18 mouse cellular contexts compared by ENCODE assay signal in the genomic region with DNA sequence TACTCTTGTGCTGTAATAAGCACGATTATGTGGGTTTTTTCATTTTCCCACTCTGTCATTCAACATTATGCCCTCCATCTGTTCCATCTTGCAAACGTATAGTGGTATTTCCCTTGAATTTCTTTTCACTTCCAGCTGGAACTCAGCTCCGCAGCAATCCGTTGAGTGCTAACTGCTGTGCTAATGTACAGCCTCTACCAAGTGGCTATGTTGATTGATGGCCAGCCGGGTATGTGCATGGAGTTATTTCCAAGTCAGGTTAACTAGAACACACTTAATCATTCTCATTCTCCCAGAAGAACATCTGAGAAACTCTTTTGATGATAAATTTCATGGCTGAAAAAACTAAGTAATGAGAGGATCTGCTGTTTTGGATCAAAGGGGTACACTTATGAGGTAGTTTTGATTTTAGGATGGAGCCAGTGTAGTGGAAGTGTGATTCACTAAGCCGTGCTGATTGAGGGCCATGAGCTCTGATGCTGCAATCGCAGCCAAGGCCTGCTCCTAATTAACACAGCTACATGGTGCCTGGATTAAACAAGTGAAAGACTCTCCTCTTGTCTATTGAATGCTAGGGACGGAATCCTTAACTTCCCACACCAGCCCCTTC.
A peak's percentile ranks its signal among the peaks of the same experiment; 100 is the strongest.
DNase-seq lines count a peak whose midpoint lies in the region; ATAC-seq lines count a peak whose summit lies in the region.
"Had no signal": no experiment of that assay in that cellular context is flagged by ENCODE, and none has a peak within 500 bp of the region (broad histone marks: within the 10 kb centered on the region; RNA-seq: fewer than 3 reads in every experiment).

No protein-coding gene starts in this region.

- peak; percentile 80 for ATAC-seq in midbrain, embryonic 13.5 days
- ATAC-seq in midbrain, embryonic 15.5 days (replicated peaks) = no peak
- peak; percentile 97 for ATAC-seq in forebrain, embryonic 15.5 days (replicated peaks)
- no peak for ATAC-seq in intestine, embryonic 16.5 days

- H3K4me2 ChIP-seq in midbrain, embryonic 13.5 days (replicated peaks) = no peak overlapping the region
- H3K4me2 ChIP-seq in midbrain, embryonic 15.5 days = no peak overlapping the region
- no peak overlapping the region for H3K4me2 ChIP-seq in forebrain, embryonic 15.5 days (replicated peaks)
- no peak overlapping the region for H3K4me2 ChIP-seq in intestine, embryonic 16.5 days (ENCODE audit: low read depth, low read length)
- H3K4me2 ChIP-seq: embryonic facial prominence, embryonic 15.5 days; heart, embryonic 13.5 days; kidney, embryonic 15.5 days; neural tube, embryonic 12.5 days had no signal

- 65% methylated on average over 8 of the region's 8 CpGs for WGBS in midbrain, embryonic 13.5 days
- 56% methylated on average over 8 of the region's 8 CpGs for WGBS in midbrain, embryonic 15.5 days
- 19% methylated on average over 8 of the region's 8 CpGs for WGBS in forebrain, embryonic 15.5 days
- 75% methylated on average over 8 of the region's 8 CpGs for WGBS in intestine, embryonic 16.5 days

- H3K9ac ChIP-seq in midbrain, embryonic 13.5 days (replicated peaks) = no peak overlapping the region
- no peak overlapping the region for H3K9ac ChIP-seq in midbrain, embryonic 15.5 days
- no peak overlapping the region for H3K9ac ChIP-seq in forebrain, embryonic 15.5 days (replicated peaks)
- no peak overlapping the region for H3K9ac ChIP-seq in intestine, embryonic 16.5 days (ENCODE audit: low read depth, low read length)
- H3K9ac ChIP-seq: embryonic facial prominence, embryonic 15.5 days; heart, embryonic 13.5 days; kidney, embryonic 15.5 days; neural tube, embryonic 12.5 days had no signal

- no peaks in the 10 kb centered on the region for H3K27me3 ChIP-seq in midbrain, embryonic 13.5 days
- H3K27me3 ChIP-seq in midbrain, embryonic 15.5 days (replicated peaks) = no peaks in the 10 kb centered on the region
- no peaks in the 10 kb centered on the region for H3K27me3 ChIP-seq in forebrain, embryonic 15.5 days
- no peaks in the 10 kb centered on the region for H3K27me3 ChIP-seq in intestine, embryonic 16.5 days (replicated peaks; ENCODE audit: control insufficient read depth, insufficient read depth, low read length)
- H3K27me3 ChIP-seq: embryonic facial prominence, embryonic 15.5 days; heart, embryonic 13.5 days; kidney, embryonic 15.5 days; neural tube, embryonic 12.5 days had no signal

- H3K4me3 ChIP-seq in midbrain, embryonic 13.5 days (replicated peaks) = no peak overlapping the region
- H3K4me3 ChIP-seq in midbrain, embryonic 15.5 days = no peak overlapping the region
- no peak overlapping the region for H3K4me3 ChIP-seq in forebrain, embryonic 15.5 days
- H3K4me3 ChIP-seq in intestine, embryonic 16.5 days (ENCODE audit: low read length) = no peak overlapping the region
- H3K4me3 ChIP-seq: embryonic facial prominence, embryonic 15.5 days; heart, embryonic 13.5 days; kidney, embryonic 15.5 days; neural tube, embryonic 12.5 days had no signal

- H3K4me1 ChIP-seq in midbrain, embryonic 13.5 days (replicated peaks) = no peaks in the 10 kb centered on the region
- no peaks in the 10 kb centered on the region for H3K4me1 ChIP-seq in midbrain, embryonic 15.5 days
- peaks cover 16% of the 10 kb centered on the region for H3K4me1 ChIP-seq in forebrain, embryonic 15.5 days
- H3K4me1 ChIP-seq in intestine, embryonic 16.5 days (ENCODE audit: control insufficient read depth, insufficient read depth, low read length) = no peaks in the 10 kb centered on the region
- H3K4me1 ChIP-seq: embryonic facial prominence, embryonic 15.5 days; heart, embryonic 13.5 days; kidney, embryonic 15.5 days; neural tube, embryonic 12.5 days had no signal

- 0 out of 2 replicates have a peak overlapping the region, but pooled peaks have one; percentile 17 for H3K27ac ChIP-seq in midbrain, embryonic 13.5 days
- no peak overlapping the region for H3K27ac ChIP-seq in midbrain, embryonic 15.5 days
- H3K27ac ChIP-seq in forebrain, embryonic 15.5 days (replicated peaks) = peak overlapping the region; percentile 33
- no peak overlapping the region for H3K27ac ChIP-seq in intestine, embryonic 16.5 days (ENCODE audit: low read length)
- H3K27ac ChIP-seq: embryonic facial prominence, embryonic 15.5 days; heart, embryonic 13.5 days; kidney, embryonic 15.5 days; neural tube, embryonic 12.5 days had no signal

- H3K9me3 ChIP-seq in midbrain, embryonic 13.5 days = no peaks in the 10 kb centered on the region
- no peaks in the 10 kb centered on the region for H3K9me3 ChIP-seq in midbrain, embryonic 15.5 days
- no peaks in the 10 kb centered on the region for H3K9me3 ChIP-seq in forebrain, embryonic 15.5 days
- no peaks in the 10 kb centered on the region for H3K9me3 ChIP-seq in intestine, embryonic 16.5 days (ENCODE audit: control insufficient read depth, low read length)
- H3K9me3 ChIP-seq: embryonic facial prominence, embryonic 15.5 days; heart, embryonic 13.5 days; kidney, embryonic 15.5 days; neural tube, embryonic 12.5 days had no signal

- peak; percentile 7 for DNase-seq in embryo, embryonic 10.5 days (ENCODE audit: low spot score)
- peak; percentile 21 for DNase-seq in retina, embryonic 14.5 days (ENCODE audit: low spot score)
- no peak for DNase-seq in frontal cortex, postnatal 14 days (ENCODE audit: low spot score in 2 of 2)
- no peak for DNase-seq in adrenal gland, adult 18-20 months (ENCODE audit: low spot score in 2 of 2)
- DNase-seq: cerebellum, adult 11 months; heart, postnatal 4 days; lung, adult 18-20 months; lung, postnatal 36 days; right cerebral cortex, postnatal 25 days; thymus, postnatal 25 days had no signal

- H3K36me3 ChIP-seq in midbrain, embryonic 13.5 days = no peaks in the 10 kb centered on the region
- H3K36me3 ChIP-seq in midbrain, embryonic 15.5 days (replicated peaks) = no peaks in the 10 kb centered on the region
- no peaks in the 10 kb centered on the region for H3K36me3 ChIP-seq in forebrain, embryonic 15.5 days
- H3K36me3 ChIP-seq in intestine, embryonic 16.5 days (ENCODE audit: control insufficient read depth, insufficient read depth, low read length) = no peaks in the 10 kb centered on the region
- H3K36me3 ChIP-seq: embryonic facial prominence, embryonic 15.5 days; heart, embryonic 13.5 days; kidney, embryonic 15.5 days; neural tube, embryonic 12.5 days had no signal

Comparison
In these comparisons a context has a peak if more than half of its experiments do, and no peak if none do; other contexts are left out.
1. ATAC-seq: peak in midbrain, embryonic 13.5 days (single experiment) and forebrain, embryonic 15.5 days (single experiment); none in midbrain, embryonic 15.5 days (single experiment) and intestine, embryonic 16.5 days (single experiment).
2. H3K27ac ChIP-seq: peak in midbrain, embryonic 13.5 days (single experiment) and forebrain, embryonic 15.5 days (single experiment); none in midbrain, embryonic 15.5 days (single experiment) and intestine, embryonic 16.5 days (single experiment).
3. DNase-seq: peak in embryo, embryonic 10.5 days (single experiment) and retina, embryonic 14.5 days (single experiment); none in frontal cortex, postnatal 14 days (0 of 2) and adrenal gland, adult 18-20 months (0 of 2).